Mouse (Mus musculus) liver, embryonic 15.5 days (tissue): ENCODE results near the gene Lmtk3. TPM values are rescaled to one million over a fixed set of nuclear protein-coding genes. Genes with fewer than 3 reads are reported as not detected.
A peak's percentile ranks its signal among the peaks of the same experiment; 100 is the strongest.

ENCODE experiments used
- ATAC-seq: fragments of 200-750 bp; cut with Nextera tagmentation; 2 replicates; pipeline ENCODE4 v1.8.0; 2017; ENCODE audit warnings: moderate number of reproducible peaks, mild to moderate bottlenecking, moderate library complexity; ENCODE audit not compliant: insufficient read depth
- H3K27ac ChIP-seq: fragments of 300-500 bp; sonication (generic); replicated peaks from 2 replicates; pipeline ENCODE4 v1.5.1; 2015; ENCODE audit warnings: mild to moderate bottlenecking, inconsistent platforms
- H3K27me3 ChIP-seq: fragments of 300-500 bp; sonication (generic); 2 replicates; pipeline ENCODE4 v1.6.1; 2015; ENCODE audit warnings: mild to moderate bottlenecking, inconsistent platforms
- H3K36me3 ChIP-seq: fragments of 300-500 bp; sonication (generic); replicated peaks from 2 replicates; pipeline ENCODE4 v1.6.1; 2015; ENCODE audit warnings: moderate library complexity, mild to moderate bottlenecking, inconsistent platforms
- H3K4me1 ChIP-seq: fragments of 300-500 bp; sonication (generic); replicated peaks from 2 replicates; pipeline ENCODE4 v1.6.1; 2015; ENCODE audit warnings: inconsistent platforms
- H3K4me2 ChIP-seq: fragments of 300-500 bp; sonication (generic); 2 replicates; pipeline ENCODE4 v1.6.1; 2015; ENCODE audit warnings: moderate library complexity, mild to moderate bottlenecking, inconsistent platforms
- H3K4me3 ChIP-seq: fragments of 300-500 bp; sonication (generic); replicated peaks from 2 replicates; pipeline ENCODE4 v1.5.1; 2015; ENCODE audit warnings: mild to moderate bottlenecking, inconsistent platforms
- H3K9ac ChIP-seq: fragments of 300-500 bp; sonication (generic); 2 replicates; pipeline ENCODE4 v1.6.1; 2015; ENCODE audit warnings: moderate library complexity, mild to moderate bottlenecking, inconsistent platforms
- H3K9me3 ChIP-seq: fragments of 300-500 bp; sonication (generic); replicated peaks from 2 replicates; pipeline ENCODE4 v1.6.1; 2016; ENCODE audit warnings: inconsistent platforms
- WGBS: fragments of 180-500 bp; shearing (Covaris S2); methylation state at CpG from one replicate; pipeline ENCODE4 v1.1.7; 2015; ENCODE audit warnings: mixed read lengths; ENCODE audit not compliant: insufficient replicate concordance; 5-methylcytosine and 5-hydroxymethylcytosine counted together
- polyA plus RNA-seq: library from polyadenylated mRNA; unstranded; fragments of >200 nt; fragmentation: Nextera tagmentation; extraction: Ambion mirVana; gene quantifications from 2 replicates; pipeline ENCODE4 v1.2.1, GENCODE M21; 2015

Lmtk3 gene
- polyA plus RNA-seq, 1 experiment from 2014 or later: not detected

- WGBS: 59% methylated on average over 9 of the region's 9 CpGs
- no peak overlapping the region for H3K4me2 ChIP-seq
- H3K36me3 ChIP-seq: no peaks in the 10 kb centered on the region
- H3K9ac ChIP-seq: no peak overlapping the region
- H3K9me3 ChIP-seq: no peaks in the 10 kb centered on the region
- no peaks in the 10 kb centered on the region for H3K27me3 ChIP-seq
- H3K27ac ChIP-seq: no peak overlapping the region
- H3K4me1 ChIP-seq: no peaks in the 10 kb centered on the region
- no peak overlapping the region for H3K4me3 ChIP-seq
- ATAC-seq: no peak
Measured at GRCm38 (mm10) chr7:45750162-45750561, 33.4 kb upstream of the Lmtk3 start.

GRCm38 (mm10) chr7:45755703-45756102, 27.8 kb upstream of the Lmtk3 start:
- H3K36me3 ChIP-seq: no peaks in the 10 kb centered on the region
- H3K27ac ChIP-seq: no peak overlapping the region
- H3K4me2 ChIP-seq: no peak overlapping the region
- H3K9me3 ChIP-seq: no peaks in the 10 kb centered on the region
- 44% methylated on average over 6 of the region's 6 CpGs for WGBS
- H3K27me3 ChIP-seq: peaks cover 31% of the 10 kb centered on the region
- H3K4me3 ChIP-seq: no peak overlapping the region
- no peak overlapping the region for H3K9ac ChIP-seq
- H3K4me1 ChIP-seq: no peaks in the 10 kb centered on the region
- ATAC-seq: no peak

- Histone ChIP-seq H3K27ac (no peak overlapping the region), H3K4me2 (peak overlapping the region; percentile 49)
Measured at GRCm38 (mm10) chr7:45759400-45759799, 24.1 kb upstream of the Lmtk3 start.

GRCm38 (mm10) chr7:45760151-45760550, 23.4 kb upstream of the Lmtk3 start:
- no peak for ATAC-seq
- Histone ChIP-seq H3K9me3 (no peaks in the 10 kb centered on the region), H3K4me1 (no peaks in the 10 kb centered on the region), H3K36me3 (no peaks in the 10 kb centered on the region), H3K9ac (no peak overlapping the region), H3K27ac (no peak overlapping the region), H3K4me2 (no peak overlapping the region), H3K27me3 (peaks cover 33% of the 10 kb centered on the region), H3K4me3 (no peak overlapping the region)
- 32% methylated on average over 5 of the region's 5 CpGs for WGBS

More at GRCm38 (mm10) chr7:45759400-45759799, 24.1 kb upstream of the Lmtk3 start:
- Histone ChIP-seq H3K9me3 (no peaks in the 10 kb centered on the region), H3K9ac (no peak overlapping the region), H3K4me1 (no peaks in the 10 kb centered on the region), H3K4me3 (0 out of 2 replicates have a peak overlapping the region, but pooled peaks have one; percentile 11), H3K27me3 (peaks cover 33% of the 10 kb centered on the region), H3K36me3 (no peaks in the 10 kb centered on the region)
- ATAC-seq: peak; percentile 28; the same call in 1 of the 2 replicates
- 13% methylated on average over 27 of the region's 27 CpGs for WGBS

- Histone ChIP-seq H3K4me1 (no peaks in the 10 kb centered on the region), H3K36me3 (no peaks in the 10 kb centered on the region), H3K27me3 (peaks cover 2% of the 10 kb centered on the region; the same call in 1 of the 2 replicates), H3K9ac (no peak overlapping the region), H3K9me3 (no peaks in the 10 kb centered on the region), H3K4me3 (no peak overlapping the region), H3K27ac (no peak overlapping the region), H3K4me2 (no peak overlapping the region)
- no peak for ATAC-seq
- WGBS: 37% methylated on average over 8 of the region's 8 CpGs
Measured at GRCm38 (mm10) chr7:45765995-45766394, 17.5 kb upstream of the Lmtk3 start.

- Histone ChIP-seq H3K27me3 (peaks cover 2% of the 10 kb centered on the region; the same call in 1 of the 2 replicates), H3K36me3 (no peaks in the 10 kb centered on the region), H3K4me3 (no peak overlapping the region), H3K9ac (no peak overlapping the region), H3K4me1 (no peaks in the 10 kb centered on the region), H3K9me3 (no peaks in the 10 kb centered on the region), H3K27ac (no peak overlapping the region), H3K4me2 (no peak overlapping the region)
- no peak for ATAC-seq
- 50% methylated on average over 8 of the region's 8 CpGs for WGBS
Measured at GRCm38 (mm10) chr7:45766764-45767163, 16.8 kb upstream of the Lmtk3 start.

GRCm38 (mm10) chr7:45767500-45767899, 16.0 kb upstream of the Lmtk3 start:
- 73% methylated on average over 6 of the region's 6 CpGs for WGBS
- no peak overlapping the region for H3K27ac ChIP-seq
- no peak overlapping the region for H3K9ac ChIP-seq
- ATAC-seq: no peak
- no peaks in the 10 kb centered on the region for H3K4me1 ChIP-seq
- no peak overlapping the region for H3K4me2 ChIP-seq
- H3K36me3 ChIP-seq: no peaks in the 10 kb centered on the region
- H3K9me3 ChIP-seq: no peaks in the 10 kb centered on the region
- no peak overlapping the region for H3K4me3 ChIP-seq
- peaks cover 4% of the 10 kb centered on the region; the same call in 1 of the 2 replicates for H3K27me3 ChIP-seq

- no peaks in the 10 kb centered on the region for H3K36me3 ChIP-seq
- no peaks in the 10 kb centered on the region for H3K9me3 ChIP-seq
- H3K27ac ChIP-seq: no peak overlapping the region
- no peak for ATAC-seq
- no peak overlapping the region for H3K4me3 ChIP-seq
- peaks cover 13% of the 10 kb centered on the region; the same call in 1 of the 2 replicates for H3K27me3 ChIP-seq
- no peak overlapping the region for H3K9ac ChIP-seq
- no peaks in the 10 kb centered on the region for H3K4me1 ChIP-seq
- 48% methylated on average over 8 of the region's 8 CpGs for WGBS
- H3K4me2 ChIP-seq: no peak overlapping the region
Measured at GRCm38 (mm10) chr7:45770427-45771082, 13.0 kb upstream of the Lmtk3 start.

GRCm38 (mm10) chr7:45771101-45771500, 12.4 kb upstream of the Lmtk3 start:
- Histone ChIP-seq H3K9ac (no peak overlapping the region), H3K27me3 (0 out of 2 replicates have a peak, but pooled peaks cover 13% of the 10 kb centered on the region), H3K9me3 (no peaks in the 10 kb centered on the region), H3K4me3 (no peak overlapping the region), H3K36me3 (no peaks in the 10 kb centered on the region), H3K4me2 (no peak overlapping the region), H3K27ac (no peak overlapping the region), H3K4me1 (no peaks in the 10 kb centered on the region)
- WGBS: 51% methylated on average over 4 of the region's 4 CpGs
- ATAC-seq: no peak

- Histone ChIP-seq H3K4me3 (no peak overlapping the region), H3K4me1 (peaks cover 6% of the 10 kb centered on the region), H3K9ac (no peak overlapping the region), H3K27me3 (peaks cover 34% of the 10 kb centered on the region), H3K4me2 (no peak overlapping the region), H3K9me3 (no peaks in the 10 kb centered on the region), H3K27ac (no peak overlapping the region), H3K36me3 (no peaks in the 10 kb centered on the region)
- no peak for ATAC-seq
- 46% methylated on average over 7 of the region's 7 CpGs for WGBS
Measured at GRCm38 (mm10) chr7:45775237-45775636, 8.3 kb upstream of the Lmtk3 start.

GRCm38 (mm10) chr7:45779081-45779641, 4.4 kb upstream of the Lmtk3 start:
- ATAC-seq: no peak
- Histone ChIP-seq H3K4me2 (peak overlapping the region; percentile 32; the same call in 1 of the 2 replicates), H3K9me3 (no peaks in the 10 kb centered on the region), H3K9ac (no peak overlapping the region), H3K4me3 (no peak overlapping the region), H3K36me3 (no peaks in the 10 kb centered on the region), H3K27me3 (peaks cover 50% of the 10 kb centered on the region), H3K4me1 (peaks cover 13% of the 10 kb centered on the region), H3K27ac (no peak overlapping the region)
- WGBS: 14% methylated on average over 22 of the region's 22 CpGs
